Mouse (Mus musculus) MEL (cell line): ENCODE data around the gene Tango2. TPM values are rescaled to one million over a fixed set of nuclear protein-coding genes. Genes with fewer than 3 reads are reported as not detected.

ENCODE experiments used
- DNase-seq: peaks from one replicate; pipeline ENCODE4 v3.0.0; 2011; ENCODE audit warnings: low read depth, low spot score
- H3K27ac ChIP-seq: 2 replicates; pipeline ENCODE4 v1.5.1; 2012; ENCODE audit warnings: low read depth, mild to moderate bottlenecking, control low read depth, low read length, moderate library complexity; ENCODE audit not compliant: control insufficient read depth
- H3K27me3 ChIP-seq, 2 experiments: fragments of 150-350 bp in 1 of 2; sonication (generic) in 1 of 2; 2 replicates each; pipeline ENCODE4 v1.6.1; 2012; ENCODE audit warnings: low read length in 2 of 2, mild to moderate bottlenecking in 2 of 2, improper control_type of control experiment in 1 of 2, moderate library complexity in 1 of 2; ENCODE audit not compliant: insufficient read depth in 2 of 2, control insufficient read depth in 1 of 2
- H3K36me3 ChIP-seq, 2 experiments: 2 replicates each; pipeline ENCODE4 v1.6.1; 2012 to 2014; ENCODE audit warnings: low read length in 2 of 2, improper control_type of control experiment in 1 of 2, inconsistent platforms in 1 of 2, mild to moderate bottlenecking in 1 of 2; ENCODE audit not compliant: insufficient read depth in 2 of 2, control insufficient read depth in 1 of 2
- H3K4me1 ChIP-seq, 2 experiments: fragments of 150-350 bp in 1 of 2; sonication (generic) in 1 of 2; 2 replicates each; pipeline ENCODE4 v1.6.1; 2012; ENCODE audit warnings: low read length in 2 of 2, improper control_type of control experiment in 1 of 2, mild to moderate bottlenecking in 1 of 2; ENCODE audit not compliant: insufficient read depth in 2 of 2, control insufficient read depth in 1 of 2
- H3K4me3 ChIP-seq, 2 experiments: fragments of 150-350 bp in 1 of 2; sonication (generic) in 1 of 2; 2 replicates each; pipeline ENCODE4 v1.5.1; 2012; ENCODE audit warnings: low read depth in 2 of 2, low read length in 2 of 2, mild to moderate bottlenecking in 2 of 2, moderate library complexity in 2 of 2, control low read depth in 1 of 2, improper control_type of control experiment in 1 of 2; ENCODE audit not compliant: control insufficient read depth in 1 of 2, insufficient read depth in 1 of 2
- H3K79me2 ChIP-seq: 2 replicates; pipeline ENCODE4 v1.6.1; 2012; ENCODE audit warnings: mild to moderate bottlenecking, low read length, moderate library complexity; ENCODE audit not compliant: control insufficient read depth, poor library complexity, insufficient read depth
- H3K9ac ChIP-seq: 2 replicates; pipeline ENCODE4 v1.6.1; 2012; ENCODE audit warnings: low read depth, mild to moderate bottlenecking, control low read depth, low read length, moderate library complexity; ENCODE audit not compliant: control insufficient read depth, poor library complexity, severe bottlenecking
- H3K9me3 ChIP-seq: fragments of 150-350 bp; sonication (generic); replicated peaks from 2 replicates; pipeline ENCODE4 v1.6.1; 2012; ENCODE audit warnings: mild to moderate bottlenecking, low read length, improper control_type of control experiment, moderate library complexity; ENCODE audit not compliant: insufficient read depth
- CHD1 ChIP-seq: IDR thresholded peaks from 2 replicates; pipeline ENCODE4 v1.6.1; 2012; ENCODE audit warnings: low read depth, mild to moderate bottlenecking, inconsistent platforms, low read length, improper control_type of control experiment
- CHD2 ChIP-seq: IDR thresholded peaks from 2 replicates; pipeline ENCODE4 v1.6.1; 2011; ENCODE audit warnings: low read length, improper control_type of control experiment
- CTCF ChIP-seq, 3 experiments: IDR thresholded peaks in 2 of 3; conservative IDR thresholded peaks in 1 of 3; 2 replicates each; pipeline ENCODE4 v1.5.1; 2011 to 2012; ENCODE audit warnings: low read length in 3 of 3, low read depth in 2 of 3, mild to moderate bottlenecking in 2 of 3, improper control_type of control experiment in 1 of 3, inconsistent platforms in 1 of 3, mixed read lengths in 1 of 3, moderate library complexity in 1 of 3; ENCODE audit not compliant: control insufficient read depth in 1 of 3, insufficient read depth in 1 of 3, poor library complexity in 1 of 3, severe bottlenecking in 1 of 3
- E2F4 ChIP-seq: IDR thresholded peaks from 2 replicates; pipeline ENCODE4 v1.6.1; 2011; ENCODE audit warnings: low read depth, low read length, improper control_type of control experiment, borderline replicate concordance
- GATA1 ChIP-seq: IDR thresholded peaks from 2 replicates; pipeline ENCODE4 v1.6.1; 2011; ENCODE audit warnings: low read depth, low read length, improper control_type of control experiment
- JUND ChIP-seq: IDR thresholded peaks from 2 replicates; pipeline ENCODE4 v1.6.1; 2011; ENCODE audit warnings: low read depth, mild to moderate bottlenecking, improper control_type of control experiment, low read length
- KAT2A ChIP-seq: conservative IDR thresholded peaks from 2 replicates; pipeline ENCODE4 v1.6.1; 2012; ENCODE audit warnings: low read depth, low read length, improper control_type of control experiment, inconsistent platforms
- MAX ChIP-seq: IDR thresholded peaks from 2 replicates; pipeline ENCODE4 v1.6.1; 2011; ENCODE audit warnings: low read length, improper control_type of control experiment
- MAZ ChIP-seq: IDR thresholded peaks from 2 replicates; pipeline ENCODE4 v1.6.1; 2012; ENCODE audit warnings: low read depth, mild to moderate bottlenecking, inconsistent platforms, low read length, improper control_type of control experiment
- MYB ChIP-seq: IDR thresholded peaks from 2 replicates; pipeline ENCODE4 v1.6.1; 2011; ENCODE audit warnings: mild to moderate bottlenecking, low read depth, low read length, improper control_type of control experiment
- NELFE ChIP-seq: IDR thresholded peaks from 2 replicates; pipeline ENCODE4 v1.6.1; 2011; ENCODE audit warnings: low read depth, low read length, improper control_type of control experiment
- NRF1 ChIP-seq: IDR thresholded peaks from 2 replicates; pipeline ENCODE4 v1.6.1; 2014; ENCODE audit warnings: low read depth, mild to moderate bottlenecking, inconsistent platforms, low read length, improper control_type of control experiment, moderate library complexity; ENCODE audit not compliant: poor library complexity, insufficient read depth, severe bottlenecking
- POLR2A ChIP-seq, 2 experiments: IDR thresholded peaks; 2 replicates each; pipeline ENCODE4 v1.6.1; 2011 to 2012; ENCODE audit warnings: low read length in 2 of 2, mild to moderate bottlenecking in 2 of 2, control low read depth in 1 of 2, improper control_type of control experiment in 1 of 2, low read depth in 1 of 2, moderate library complexity in 1 of 2; ENCODE audit not compliant: control insufficient read depth in 1 of 2, insufficient read depth in 1 of 2, poor library complexity in 1 of 2
- POLR2AphosphoS2 ChIP-seq: IDR thresholded peaks from 2 replicates; pipeline ENCODE4 v1.6.1; 2011; ENCODE audit warnings: low read length, improper control_type of control experiment
- SMC3 ChIP-seq: IDR thresholded peaks from 2 replicates; pipeline ENCODE4 v1.6.1; 2011; ENCODE audit warnings: low read depth, low read length, improper control_type of control experiment
- USF2 ChIP-seq, 2 experiments: IDR thresholded peaks; 2 replicates each; pipeline ENCODE4 v1.6.1; 2011 to 2012; ENCODE audit warnings: improper control_type of control experiment in 2 of 2, low read length in 2 of 2, borderline replicate concordance in 1 of 2, inconsistent platforms in 1 of 2, low read depth in 1 of 2, mild to moderate bottlenecking in 1 of 2; ENCODE audit not compliant: insufficient read depth in 1 of 2
- ZC3H11A ChIP-seq: IDR thresholded peaks from 2 replicates; pipeline ENCODE4 v1.6.1; 2012; ENCODE audit warnings: low read depth, mild to moderate bottlenecking, inconsistent platforms, low read length, improper control_type of control experiment
- ZKSCAN1 ChIP-seq: IDR thresholded peaks from 2 replicates; pipeline ENCODE4 v1.6.1; 2012; ENCODE audit warnings: low read depth, mild to moderate bottlenecking, inconsistent platforms, low read length, improper control_type of control experiment, moderate library complexity
- polyA plus RNA-seq, 2 experiments: library from polyadenylated mRNA; stranded (reverse) in 1 of 2; unstranded in 1 of 2; fragments of >175 nt in 1 of 2; fragments of >200 nt in 1 of 2; gene quantifications; 2 replicates each; pipeline versions ENCODE4 v1.2.1 to v1.2.4; 2012; ENCODE audit warnings: low replicate concordance in 2 of 2, low read depth in 1 of 2; ENCODE audit not compliant: insufficient read length in 2 of 2, insufficient read depth in 1 of 2, missing spikeins in 1 of 2
- total RNA-seq: library from RNA; depleted of rRNA; stranded (reverse); fragments of 300-350 nt; gene quantifications from 2 replicates; pipeline ENCODE4 v1.2.3, GENCODE M21; 2012

The Tango2 gene
- total and polyA plus RNA-seq, 3 experiments = 55.9 to 98.3 TPM; not detected in 1

GRCm38 (mm10) chr16:18391127-18391526 is 43.2 kb upstream of the Tango2 start:
- H3K4me1 ChIP-seq = peaks cover 16 to 41% of the 10 kb centered on the region in 2 experiments
- no peak overlapping the region for H3K27ac ChIP-seq
- no peaks in the 10 kb centered on the region for H3K27me3 ChIP-seq

GRCm38 (mm10) chr16:18390399-18390798 is 42.5 kb upstream of the Tango2 start:
- H3K36me3 ChIP-seq = peaks cover 0 to 25% of the 10 kb centered on the region in 2 experiments; a peak in 2 of 4 replicates
- H3K4me3 ChIP-seq = no peak overlapping the region
- no peak for DNase-seq
- no peaks in the 10 kb centered on the region for H3K9me3 ChIP-seq
- H3K79me2 ChIP-seq = no peaks in the 10 kb centered on the region; the same call in 1 of the 2 replicates
- no peak overlapping the region for H3K27ac ChIP-seq
- no peak overlapping the region for H3K9ac ChIP-seq
- H3K27me3 ChIP-seq = no peaks in the 10 kb centered on the region
- peaks cover 16 to 42% of the 10 kb centered on the region in 2 experiments for H3K4me1 ChIP-seq
- TF ChIP-seq POLR2AphosphoS2 = no peak
- no peak for TF ChIP-seq MAX
- TF ChIP-seq KAT2A = no peak
- TF ChIP-seq MAZ = no peak
- no peak for TF ChIP-seq USF2 (IDR thresholded peaks at IDR 0.05; ENCODE audit: borderline replicate concordance in 1 of 2, insufficient read depth in 1 of 2, low read depth in 1 of 2, low read length in 2 of 2)
- TF ChIP-seq E2F4 = no peak
- no peak for TF ChIP-seq CHD2
- TF ChIP-seq GATA1 = no peak
- no peak for TF ChIP-seq ZKSCAN1
- TF ChIP-seq CTCF (IDR thresholded peaks at IDR 0.05 in 2 of 3, conservative IDR thresholded peaks at IDR 0.05 in 1 of 3; ENCODE audit: control insufficient read depth in 1 of 3, insufficient read depth in 1 of 3, low read depth in 2 of 3, low read length in 3 of 3, poor library complexity in 1 of 3, severe bottlenecking in 1 of 3) = no peak
- TF ChIP-seq MYB = no peak
- no peak for TF ChIP-seq CHD1
- no peak for TF ChIP-seq JUND
- TF ChIP-seq POLR2A (IDR thresholded peaks at IDR 0.05; ENCODE audit: control insufficient read depth in 1 of 2, insufficient read depth in 1 of 2, low read depth in 1 of 2, low read length in 2 of 2, poor library complexity in 1 of 2) = no peak
- TF ChIP-seq SMC3 = no peak
- TF ChIP-seq NELFE = no peak

More at GRCm38 (mm10) chr16:18391127-18391526, 43.2 kb upstream of the Tango2 start:
- Histone ChIP-seq H3K9ac (no peak overlapping the region), H3K36me3 (peaks cover 0 to 25% of the 10 kb centered on the region in 2 experiments; a peak in 2 of 4 replicates), H3K9me3 (no peaks in the 10 kb centered on the region), H3K4me3 (no peak overlapping the region), H3K79me2 (no peaks in the 10 kb centered on the region; the same call in 1 of the 2 replicates)
- no peak for DNase-seq
- no peak for TF ChIP-seq NELFE
- TF ChIP-seq ZC3H11A = no peak
- no peak for TF ChIP-seq NRF1
